Mouse (Mus musculus): ENCODE measurements around the gene Adarb2. TPM values are rescaled to one million over a fixed set of nuclear protein-coding genes. Genes with fewer than 3 reads are reported as not detected.

Gene Adarb2
- polyA plus RNA-seq, 1 experiment, result 8.3 TPM

DNA sequence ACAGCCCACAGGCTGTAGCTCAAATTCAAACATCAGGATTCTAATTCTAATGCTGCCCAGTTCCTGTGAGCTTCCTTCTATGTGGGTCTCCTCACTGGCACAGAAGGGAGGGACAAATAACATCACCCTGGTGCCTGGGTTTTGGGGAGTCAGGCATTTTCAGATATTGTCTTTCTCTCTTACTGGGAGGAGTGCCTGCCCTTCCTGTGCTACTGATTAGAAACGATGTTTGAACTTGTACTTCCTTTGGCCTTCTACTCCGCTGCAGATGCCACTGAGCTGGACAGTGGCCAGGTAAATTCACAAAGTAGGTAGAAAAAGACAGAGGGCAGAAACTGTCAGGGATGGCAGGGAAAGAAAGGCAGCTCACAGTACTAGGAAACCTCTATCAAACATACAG is 439.4 kb downstream of the Adarb2 start:
- Histone ChIP-seq H3K4me3 (ENCODE audit: insufficient read depth, low read length) (no peak overlapping the region), H3K4me1 (ENCODE audit: control insufficient read depth, insufficient read depth, low read length) (no peaks in the 10 kb centered on the region), H3K27ac (ENCODE audit: insufficient read depth, low read length) (no peak overlapping the region)
- no peak for TF ChIP-seq CTCF (IDR thresholded peaks at IDR 0.05; ENCODE audit: extremely low read depth, insufficient read depth, low read length)
- TF ChIP-seq POLR2A (IDR thresholded peaks at IDR 0.05; ENCODE audit: extremely low read depth, insufficient read depth, low read length), result no peak

- TF ChIP-seq CTCF (IDR thresholded peaks at IDR 0.05; ENCODE audit: extremely low read depth, insufficient read depth, low read length) (no peak), POLR2A (IDR thresholded peaks at IDR 0.05; ENCODE audit: extremely low read depth, insufficient read depth, low read length) (no peak)
- Histone ChIP-seq H3K4me1 (ENCODE audit: control insufficient read depth, insufficient read depth, low read length) (no peaks in the 10 kb centered on the region), H3K27ac (ENCODE audit: insufficient read depth, low read length) (no peak overlapping the region), H3K4me3 (ENCODE audit: insufficient read depth, low read length) (no peak overlapping the region)
These were observed 441.3 kb downstream of the Adarb2 start for GRCm38 (mm10) chr13:8643920-8644319.

DNA sequence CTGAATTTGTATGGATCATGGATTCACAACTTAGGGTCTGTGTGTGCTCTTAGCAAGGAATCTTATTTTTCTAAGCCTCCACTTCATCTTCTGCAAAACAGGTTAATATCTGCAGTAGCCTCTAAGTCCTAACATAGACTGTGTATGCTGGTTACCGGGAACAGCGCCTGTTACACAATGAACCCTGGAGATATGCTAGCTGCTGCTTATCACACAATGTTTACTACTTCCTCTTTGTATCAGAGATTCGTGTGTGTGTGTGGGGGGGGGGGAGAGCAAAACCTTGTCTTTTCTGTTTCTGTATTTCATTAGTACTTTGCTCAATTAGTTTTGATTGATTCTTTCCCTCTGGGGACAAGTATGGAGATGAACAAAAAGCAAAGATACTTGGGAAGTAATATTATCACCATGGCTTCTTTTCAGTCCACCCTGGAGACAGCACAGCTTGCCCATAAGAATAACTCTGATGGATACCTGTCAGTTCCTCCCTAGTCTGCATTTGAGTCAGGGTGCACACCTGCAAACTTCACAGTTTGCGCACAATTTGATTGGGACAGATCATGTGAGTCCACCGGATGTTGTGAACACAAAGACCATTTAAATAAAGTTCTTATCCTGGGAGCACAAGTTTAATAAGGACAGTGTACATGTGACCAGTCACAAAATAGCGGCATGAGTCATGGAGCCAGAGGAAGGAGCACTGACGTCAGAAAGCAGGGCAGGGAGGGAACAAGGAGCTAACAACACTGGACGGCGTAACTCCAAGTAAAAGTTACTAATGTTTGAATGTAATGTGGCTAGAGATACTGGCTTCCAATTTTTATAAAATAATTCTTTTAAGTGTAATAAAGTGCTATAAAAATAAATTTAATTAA is 442.4 kb downstream of the Adarb2 start:
- Histone ChIP-seq H3K27ac (ENCODE audit: insufficient read depth, low read length) (no peak overlapping the region), H3K4me1 (ENCODE audit: control insufficient read depth, insufficient read depth, low read length) (no peaks in the 10 kb centered on the region), H3K4me3 (ENCODE audit: insufficient read depth, low read length) (no peak overlapping the region)
- TF ChIP-seq POLR2A (IDR thresholded peaks at IDR 0.05; ENCODE audit: extremely low read depth, insufficient read depth, low read length) (no peak), CTCF (IDR thresholded peaks at IDR 0.05; ENCODE audit: extremely low read depth, insufficient read depth, low read length) (no peak)

GRCm38 (mm10) chr13:8649261-8649660 is 446.6 kb downstream of the Adarb2 start:
- H3K4me3 ChIP-seq (ENCODE audit: insufficient read depth, low read length), result no peak overlapping the region
- no peaks in the 10 kb centered on the region for H3K4me1 ChIP-seq (ENCODE audit: control insufficient read depth, insufficient read depth, low read length)

DNA sequence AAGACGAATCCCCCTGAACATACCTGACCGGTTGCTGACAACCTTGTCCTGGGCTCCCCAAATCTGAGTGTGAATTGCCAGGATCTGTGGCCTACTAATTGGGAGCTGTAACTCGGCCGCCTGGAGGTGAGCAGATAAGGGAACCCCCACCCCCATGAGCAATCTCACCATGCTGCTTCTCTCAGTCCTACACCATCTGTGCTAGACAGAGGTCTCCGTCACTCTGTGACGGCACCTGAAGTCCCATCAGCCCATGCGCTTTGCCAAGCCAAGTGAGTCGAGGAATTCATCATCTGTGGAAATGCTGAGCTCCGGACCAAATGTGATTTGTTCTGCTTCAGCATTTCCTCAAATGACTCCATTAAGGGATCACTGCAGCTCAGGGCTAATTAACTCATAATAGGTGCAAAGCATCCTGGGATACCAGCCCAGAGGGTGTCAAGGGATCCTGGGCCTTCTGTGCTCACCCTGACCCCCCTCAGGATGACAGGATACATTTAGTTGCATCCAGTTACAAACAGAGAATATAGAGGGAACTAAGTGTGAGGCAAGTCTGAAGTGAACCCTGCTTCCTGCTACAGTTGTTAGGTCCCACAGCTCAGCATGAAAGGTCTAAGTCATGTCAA is 462.1 kb downstream of the Adarb2 start:
- Histone ChIP-seq H3K27ac (ENCODE audit: insufficient read depth, low read length) (no peak overlapping the region), H3K4me1 (ENCODE audit: control insufficient read depth, insufficient read depth, low read length) (no peaks in the 10 kb centered on the region), H3K4me3 (ENCODE audit: insufficient read depth, low read length) (no peak overlapping the region)
- TF ChIP-seq CTCF (IDR thresholded peaks at IDR 0.05; ENCODE audit: extremely low read depth, insufficient read depth, low read length) (no peak), POLR2A (IDR thresholded peaks at IDR 0.05; ENCODE audit: extremely low read depth, insufficient read depth, low read length) (no peak)

More at GRCm38 (mm10) chr13:8649261-8649660, 446.6 kb downstream of the Adarb2 start:
- TF ChIP-seq POLR2A (IDR thresholded peaks at IDR 0.05; ENCODE audit: extremely low read depth, insufficient read depth, low read length) (no peak), CTCF (IDR thresholded peaks at IDR 0.05; ENCODE audit: extremely low read depth, insufficient read depth, low read length) (no peak)
- no peak overlapping the region for H3K27ac ChIP-seq (ENCODE audit: insufficient read depth, low read length)

DNA sequence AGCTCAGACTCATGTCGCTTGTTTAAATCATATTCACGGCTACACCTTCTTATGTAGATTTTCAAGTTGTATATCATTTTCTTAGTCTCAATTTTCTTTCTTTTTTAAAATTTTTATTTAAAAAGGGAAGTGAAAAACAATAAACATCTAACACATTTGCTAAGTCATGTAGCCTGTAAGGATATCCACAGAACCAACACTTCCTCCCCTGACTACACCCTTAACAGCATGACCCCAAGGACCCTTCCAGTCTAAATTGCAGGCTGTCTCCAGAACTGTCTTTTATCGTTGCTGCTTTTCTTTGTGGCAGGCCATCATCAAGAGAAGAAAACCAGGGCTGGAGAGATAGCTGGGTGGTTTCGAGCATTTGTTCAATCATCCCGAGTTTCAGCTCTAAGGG is 474.5 kb downstream of the Adarb2 start:
- H3K4me1 ChIP-seq (ENCODE audit: control insufficient read depth, insufficient read depth, low read length), result no peaks in the 10 kb centered on the region
- TF ChIP-seq CTCF (IDR thresholded peaks at IDR 0.05; ENCODE audit: extremely low read depth, insufficient read depth, low read length) (no peak), POLR2A (IDR thresholded peaks at IDR 0.05; ENCODE audit: extremely low read depth, insufficient read depth, low read length) (no peak)
- no peak overlapping the region for H3K27ac ChIP-seq (ENCODE audit: insufficient read depth, low read length)
- no peak overlapping the region for H3K4me3 ChIP-seq (ENCODE audit: insufficient read depth, low read length)

GRCm38 (mm10) chr13:8680470-8681129 is 477.9 kb downstream of the Adarb2 start:
- TF ChIP-seq CTCF (IDR thresholded peaks at IDR 0.05; ENCODE audit: extremely low read depth, insufficient read depth, low read length), result no peak
- no peak for TF ChIP-seq POLR2A (IDR thresholded peaks at IDR 0.05; ENCODE audit: extremely low read depth, insufficient read depth, low read length)
- H3K27ac ChIP-seq (ENCODE audit: insufficient read depth, low read length), result no peak overlapping the region
- H3K4me1 ChIP-seq (ENCODE audit: control insufficient read depth, insufficient read depth, low read length), result no peaks in the 10 kb centered on the region
- H3K4me3 ChIP-seq (ENCODE audit: insufficient read depth, low read length), result no peak overlapping the region

DNA sequence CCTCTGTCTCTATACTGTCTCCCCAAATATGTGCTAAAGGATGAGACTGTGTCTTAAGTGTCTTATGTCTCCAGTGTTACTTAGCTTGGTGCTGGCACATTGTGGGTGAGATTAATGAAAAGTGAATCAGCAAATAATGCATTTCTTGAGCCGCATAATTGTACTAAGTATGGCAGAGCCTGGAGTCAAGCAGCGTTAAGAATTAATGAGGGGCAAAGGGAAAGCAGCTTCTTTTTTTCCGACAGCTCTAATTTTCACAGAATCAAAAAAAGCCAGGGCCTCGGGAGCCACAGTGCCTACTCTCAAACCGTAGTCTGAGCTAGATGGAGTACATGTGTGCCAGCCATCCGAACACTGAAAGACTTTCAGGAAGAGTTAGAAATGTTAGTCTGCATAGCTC is 488.8 kb downstream of the Adarb2 start:
- H3K4me3 ChIP-seq (ENCODE audit: insufficient read depth, low read length), result no peak overlapping the region
- H3K4me1 ChIP-seq (ENCODE audit: control insufficient read depth, insufficient read depth, low read length), result no peaks in the 10 kb centered on the region; the same call in 1 of the 2 replicates
- no peak overlapping the region for H3K27ac ChIP-seq (ENCODE audit: insufficient read depth, low read length)
- TF ChIP-seq CTCF (IDR thresholded peaks at IDR 0.05; ENCODE audit: extremely low read depth, insufficient read depth, low read length) (no peak), POLR2A (IDR thresholded peaks at IDR 0.05; ENCODE audit: extremely low read depth, insufficient read depth, low read length) (no peak)

- H3K4me3 ChIP-seq (ENCODE audit: insufficient read depth, low read length), result no peak overlapping the region
- no peaks in the 10 kb centered on the region; the same call in 1 of the 2 replicates for H3K4me1 ChIP-seq (ENCODE audit: control insufficient read depth, insufficient read depth, low read length)
- H3K27ac ChIP-seq (ENCODE audit: insufficient read depth, low read length), result no peak overlapping the region
- TF ChIP-seq CTCF (IDR thresholded peaks at IDR 0.05; ENCODE audit: extremely low read depth, insufficient read depth, low read length) (no peak), POLR2A (IDR thresholded peaks at IDR 0.05; ENCODE audit: extremely low read depth, insufficient read depth, low read length) (no peak)
These were observed 490.1 kb downstream of the Adarb2 start for GRCm38 (mm10) chr13:8692787-8693186.
